Comparison of ENCODE assay signal across 23 mouse cellular contexts in the genomic region with DNA sequence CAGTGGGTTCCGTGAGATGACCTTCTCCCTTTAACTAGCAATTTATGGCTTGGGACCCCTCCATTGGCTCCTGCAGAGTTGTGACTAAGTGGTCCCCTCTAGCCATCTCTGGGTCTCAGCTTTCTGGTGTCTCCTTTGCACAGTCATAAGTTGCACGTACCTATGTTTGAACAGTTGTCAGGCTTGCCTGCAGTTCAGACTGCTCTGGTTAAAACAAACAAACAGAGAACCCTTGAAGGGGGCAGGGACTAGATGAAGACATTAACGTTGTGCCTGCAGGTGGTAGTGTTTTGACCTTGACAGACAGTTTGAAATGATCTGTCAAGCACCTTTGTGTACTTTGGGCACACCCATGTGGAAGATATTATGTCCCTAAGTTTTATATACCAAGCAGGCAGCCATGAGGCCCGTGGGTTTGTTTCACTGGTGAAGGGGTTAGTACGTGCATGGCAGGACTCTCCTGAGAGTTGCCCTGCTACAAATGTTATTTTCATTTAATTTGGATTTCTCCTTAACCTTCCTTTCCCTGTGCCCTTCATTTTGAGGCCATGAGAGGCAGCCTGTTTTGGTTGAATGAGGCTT.
A peak's percentile ranks its signal among the peaks of the same experiment; 100 is the strongest.
DNase-seq lines count a peak whose midpoint lies in the region; ATAC-seq and TF ChIP-seq lines count a peak whose summit lies in the region.
"Had no signal": no experiment of that assay in that cellular context is flagged by ENCODE, and none has a peak within 500 bp of the region (broad histone marks: within the 10 kb centered on the region; RNA-seq: fewer than 3 reads in every experiment).

No protein-coding gene starts in this region.

- peak; percentile 28 for DNase-seq in lung, embryonic 14.5 days
- DNase-seq in lung, adult 2 months, result no peak
- peak; percentile 26 for DNase-seq in embryonic facial prominence, embryonic 10.5 days (ENCODE audit: low spot score)
- no peak for DNase-seq in intestine, embryonic 14.5 days (ENCODE audit: low spot score)
- no peak for DNase-seq in stomach, postnatal 0 days (ENCODE audit: low spot score)
- DNase-seq in retina, postnatal 1 day, result no peak
- DNase-seq in thymus, postnatal 4 days, result no peak
- DNase-seq: adrenal gland, adult 8-10 months; cerebellum, adult 9-11 months; embryo, embryonic 11 days; gastrocnemius, adult 2 months; heart, adult 18-20 months; heart, postnatal 36 days; kidney, adult 2 months; kidney, postnatal 14 days; layer of hippocampus, postnatal 36 days; thymus, adult 18-20 months had no signal

- TF ChIP-seq POLR2A in lung, adult 2 months (IDR thresholded peaks at IDR 0.05; ENCODE audit: borderline replicate concordance, extremely low read depth, low read depth, low read length), result no peak

- H3K9me3 ChIP-seq in lung, embryonic 14.5 days (ENCODE audit: low read depth, low read length), result no peaks in the 10 kb centered on the region
- no peaks in the 10 kb centered on the region for H3K9me3 ChIP-seq in embryonic facial prominence, embryonic 10.5 days
- H3K9me3 ChIP-seq in intestine, embryonic 14.5 days (ENCODE audit: control insufficient read depth, low read length), result no peaks in the 10 kb centered on the region
- no peaks in the 10 kb centered on the region for H3K9me3 ChIP-seq in stomach, postnatal 0 days (ENCODE audit: control insufficient read depth, low read length)
- H3K9me3 ChIP-seq: forebrain, embryonic 12.5 days; hindbrain, embryonic 15.5 days; limb, embryonic 15.5 days had no signal

- no peaks in the 10 kb centered on the region; the same call in 1 of the 2 replicates for H3K4me1 ChIP-seq in lung, embryonic 14.5 days (ENCODE audit: insufficient read depth)
- no peaks in the 10 kb centered on the region for H3K4me1 ChIP-seq in lung, adult 2 months (ENCODE audit: control insufficient read depth, insufficient read depth, low read length)
- peaks cover 15% of the 10 kb centered on the region for H3K4me1 ChIP-seq in embryonic facial prominence, embryonic 10.5 days
- no peaks in the 10 kb centered on the region for H3K4me1 ChIP-seq in intestine, embryonic 14.5 days (replicated peaks; ENCODE audit: control insufficient read depth, insufficient read depth, low read length)
- no peaks in the 10 kb centered on the region for H3K4me1 ChIP-seq in stomach, postnatal 0 days (replicated peaks; ENCODE audit: control insufficient read depth, insufficient read depth)
- H3K4me1 ChIP-seq: forebrain, embryonic 12.5 days; hindbrain, embryonic 15.5 days had no signal

- H3K27me3 ChIP-seq in lung, embryonic 14.5 days (ENCODE audit: insufficient read depth, low read length), result no peaks in the 10 kb centered on the region
- no peaks in the 10 kb centered on the region for H3K27me3 ChIP-seq in embryonic facial prominence, embryonic 10.5 days (replicated peaks; ENCODE audit: low read depth, poor library complexity, severe bottlenecking)
- H3K27me3 ChIP-seq in intestine, embryonic 14.5 days (replicated peaks; ENCODE audit: control insufficient read depth, insufficient read depth, low read length), result no peaks in the 10 kb centered on the region
- no peaks in the 10 kb centered on the region for H3K27me3 ChIP-seq in stomach, postnatal 0 days (ENCODE audit: control insufficient read depth, insufficient read depth, low read length)
- H3K27me3 ChIP-seq: forebrain, embryonic 12.5 days; hindbrain, embryonic 15.5 days; limb, embryonic 15.5 days had no signal

- no peak for TF ChIP-seq CTCF in lung, embryonic 14.5 days (IDR thresholded peaks at IDR 0.05; ENCODE audit: low read depth)
- no peak for TF ChIP-seq CTCF in lung, adult 2 months (IDR thresholded peaks at IDR 0.05; ENCODE audit: insufficient read depth, low read length)
- TF ChIP-seq CTCF in stomach, postnatal 0 days (IDR thresholded peaks at IDR 0.05; ENCODE audit: low read depth), result 0 out of 2 replicates have a peak, but pooled peaks have one; percentile 11

- ATAC-seq in lung, embryonic 14.5 days (ENCODE audit: insufficient read depth), result peak; percentile 83
- ATAC-seq in intestine, embryonic 14.5 days (replicated peaks; ENCODE audit: low FRiP score, low TSS enrichment, low read depth), result peak; percentile 81
- ATAC-seq in stomach, postnatal 0 days (ENCODE audit: low FRiP score, low TSS enrichment), result peak; percentile 77; the same call in 1 of the 2 replicates

- H3K4me3 ChIP-seq in lung, embryonic 14.5 days (ENCODE audit: low read depth, low read length), result no peak overlapping the region
- no peak overlapping the region for H3K4me3 ChIP-seq in lung, adult 2 months (replicated peaks; ENCODE audit: extremely low read depth, low read depth, low read length)
- no peak overlapping the region for H3K4me3 ChIP-seq in embryonic facial prominence, embryonic 10.5 days
- no peak overlapping the region for H3K4me3 ChIP-seq in intestine, embryonic 14.5 days (ENCODE audit: low read depth, low read length)
- no peak overlapping the region for H3K4me3 ChIP-seq in stomach, postnatal 0 days (ENCODE audit: low read depth, low read length)
- H3K4me3 ChIP-seq: forebrain, embryonic 12.5 days; gastrocnemius, adult 2 months; hindbrain, embryonic 15.5 days; layer of hippocampus, adult 2 months; limb, embryonic 15.5 days had no signal

- no peak for TF ChIP-seq EP300 in stomach, postnatal 0 days (optimal IDR thresholded peaks at IDR 0.05)

- H3K27ac ChIP-seq in lung, embryonic 14.5 days (ENCODE audit: low read depth), result peak overlapping the region; percentile 27; the same call in 1 of the 2 replicates
- 0 out of 2 replicates have a peak overlapping the region, but pooled peaks have one; percentile 6 for H3K27ac ChIP-seq in embryonic facial prominence, embryonic 10.5 days (replicated peaks)
- H3K27ac ChIP-seq in intestine, embryonic 14.5 days (ENCODE audit: low read depth), result no peak overlapping the region
- H3K27ac ChIP-seq in stomach, postnatal 0 days (replicated peaks), result peak overlapping the region; percentile 53; the same call in 1 of the 2 replicates
- H3K27ac ChIP-seq: forebrain, embryonic 12.5 days; gastrocnemius, adult 2 months; hindbrain, embryonic 15.5 days; layer of hippocampus, adult 2 months; limb, embryonic 15.5 days; macrophage had no signal

- no peak overlapping the region for H3K9ac ChIP-seq in lung, embryonic 14.5 days
- H3K9ac ChIP-seq in intestine, embryonic 14.5 days (ENCODE audit: low read length), result no peak overlapping the region
- H3K9ac ChIP-seq in stomach, postnatal 0 days (ENCODE audit: low read length), result no peak overlapping the region
- H3K9ac ChIP-seq: forebrain, embryonic 12.5 days; hindbrain, embryonic 15.5 days; limb, embryonic 15.5 days had no signal

- H3K36me3 ChIP-seq in lung, embryonic 14.5 days (ENCODE audit: insufficient read depth), result no peaks in the 10 kb centered on the region
- H3K36me3 ChIP-seq in embryonic facial prominence, embryonic 10.5 days (replicated peaks), result no peaks in the 10 kb centered on the region
- no peaks in the 10 kb centered on the region for H3K36me3 ChIP-seq in intestine, embryonic 14.5 days (ENCODE audit: control insufficient read depth, insufficient read depth, low read length)
- no peaks in the 10 kb centered on the region for H3K36me3 ChIP-seq in stomach, postnatal 0 days (ENCODE audit: control insufficient read depth, insufficient read depth, low read length)
- H3K36me3 ChIP-seq: forebrain, embryonic 12.5 days; hindbrain, embryonic 15.5 days; limb, embryonic 15.5 days had no signal

- WGBS in lung, embryonic 14.5 days, result 42% methylated on average over 5 of the region's 5 CpGs
- 59% methylated on average over 5 of the region's 5 CpGs for WGBS in lung, adult 2 months
- 40% methylated on average over 5 of the region's 5 CpGs for WGBS in embryonic facial prominence, embryonic 10.5 days
- 54% methylated on average over 5 of the region's 5 CpGs for WGBS in intestine, embryonic 14.5 days
- WGBS in stomach, postnatal 0 days, result 44% methylated on average over 5 of the region's 5 CpGs

- no peak overlapping the region for H3K4me2 ChIP-seq in lung, embryonic 14.5 days
- H3K4me2 ChIP-seq in intestine, embryonic 14.5 days (ENCODE audit: low read length), result no peak overlapping the region
- no peak overlapping the region for H3K4me2 ChIP-seq in stomach, postnatal 0 days (replicated peaks; ENCODE audit: low read depth)
- H3K4me2 ChIP-seq: forebrain, embryonic 12.5 days; hindbrain, embryonic 15.5 days; limb, embryonic 15.5 days; midbrain, embryonic 11.5 days had no signal

Comparison
In these comparisons a context has a peak if more than half of its experiments do, and no peak if none do; other contexts are left out.
1. DNase-seq: peak in lung, embryonic 14.5 days (single experiment) and embryonic facial prominence, embryonic 10.5 days (single experiment); none in lung, adult 2 months (single experiment), intestine, embryonic 14.5 days (single experiment), stomach, postnatal 0 days (single experiment), retina, postnatal 1 day (single experiment) and thymus, postnatal 4 days (single experiment).
2. Peak in every context shown above with its lines, with median percentiles within 50 percentile points of each other: ATAC-seq.